Comparison of ENCODE assay signal across 25 mouse cellular contexts in genomic region chr19:7633786-7634185, GRCm38 (mm10). TPM values are rescaled to one million over a fixed set of nuclear protein-coding genes. Genes with fewer than 3 reads are reported as not detected.
"Had no signal": no experiment of that assay in that cellular context is flagged by ENCODE, and none has a peak within 500 bp of the region (broad histone marks: within the 10 kb centered on the region; RNA-seq: fewer than 3 reads in every experiment).

No protein-coding gene starts in this region.

- DNase-seq: lung, adult 18-20 months; lung, embryonic 14.5 days; lung, postnatal 10 days; lung, postnatal 4 days; midbrain, embryonic 14.5 days; retina, postnatal 1 day; right cerebral cortex, adult 18-20 months; right cerebral cortex, postnatal 25 days; right cerebral cortex, postnatal 4 days; spleen, adult 18-20 months; thymus, adult 18-20 months; thymus, postnatal 14 days; thymus, postnatal 36 days had no signal

- H3K9ac ChIP-seq: lung, embryonic 14.5 days; midbrain, embryonic 12.5 days; neural tube, embryonic 13.5 days; neural tube, embryonic 15.5 days had no signal

- H3K36me3 ChIP-seq: midbrain, embryonic 10.5 days; midbrain, embryonic 12.5 days; neural tube, embryonic 13.5 days; neural tube, embryonic 15.5 days had no signal

- H3K4me3 ChIP-seq: midbrain, embryonic 10.5 days; midbrain, embryonic 12.5 days; myocyte; neural tube, embryonic 13.5 days; neural tube, embryonic 15.5 days had no signal

- H3K27ac ChIP-seq: midbrain, embryonic 10.5 days; midbrain, embryonic 12.5 days; neural tube, embryonic 13.5 days; neural tube, embryonic 15.5 days had no signal

- H3K4me1 ChIP-seq: midbrain, embryonic 10.5 days; midbrain, embryonic 12.5 days; neural tube, embryonic 13.5 days; neural tube, embryonic 15.5 days had no signal

- H3K9me3 ChIP-seq: midbrain, embryonic 10.5 days; midbrain, embryonic 12.5 days; neural tube, embryonic 13.5 days; neural tube, embryonic 15.5 days had no signal

- H3K4me2 ChIP-seq: lung, embryonic 14.5 days; midbrain, embryonic 12.5 days; neural tube, embryonic 13.5 days; neural tube, embryonic 15.5 days had no signal

- ATAC-seq: midbrain, embryonic 16.5 days had no signal

- H3K27me3 ChIP-seq: midbrain, embryonic 12.5 days; neural tube, embryonic 13.5 days; neural tube, embryonic 15.5 days had no signal

RNA-seq across cellular contexts. Expression of gene Hrasls5, which starts 21.4 kb away (rescaled TPM):
- total RNA-seq: megakaryocyte, adult 5-6 weeks; megakaryocyte-erythroid progenitor cell, adult 5-6 weeks had no signal
- polyA plus RNA-seq: lung, embryonic 14.5 days; midbrain, embryonic 10.5 days; midbrain, embryonic 12.5 days; midbrain, embryonic 14.5 days; midbrain, embryonic 16.5 days; neural tube, embryonic 11.5 days; neural tube, embryonic 13.5 days; neural tube, embryonic 15.5 days; small intestine, adult 2 months; stomach, embryonic 14.5 days; stomach, embryonic 16.5 days had no signal

RNA-seq across cellular contexts. Expression of gene Lgals12, which starts 26.8 kb away (rescaled TPM):
- total RNA-seq: megakaryocyte, adult 5-6 weeks; megakaryocyte-erythroid progenitor cell, adult 5-6 weeks had no signal
- polyA plus RNA-seq: midbrain, embryonic 10.5 days; neural tube, embryonic 11.5 days had no signal
